Mouse (Mus musculus) right cerebral cortex, postnatal 14 days (tissue): ENCODE measurements at regions not wholly inside any gene's neighbourhood (a gene's known extent, or its start where the extent isn't known, plus 50 kb on each side); places are given as distances from the start of the nearest gene placed in this dataset.

Experiments
- DNase-seq: peaks from one replicate; pipeline ENCODE4 v3.0.0; 2022

DNA sequence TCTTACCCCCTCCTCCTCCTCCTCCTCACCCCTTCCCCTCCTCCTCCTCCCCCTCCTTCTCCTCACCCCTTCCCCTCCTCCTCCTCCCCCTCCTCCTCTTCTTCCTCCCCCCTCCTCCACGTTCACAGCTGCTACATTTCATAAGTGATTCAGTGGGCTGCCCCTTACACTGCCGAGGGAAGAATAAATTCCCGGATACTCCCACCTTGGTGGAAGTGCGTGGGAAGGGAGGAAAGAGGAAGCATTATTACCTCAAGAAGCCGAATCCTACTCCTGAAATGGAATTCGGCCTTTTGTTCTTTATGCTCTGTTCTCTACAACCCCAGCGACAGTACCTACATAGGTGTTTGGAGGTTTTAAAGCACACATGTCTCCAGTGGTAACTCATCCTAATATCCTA is 256.1 kb downstream of the Cd83 start:
- no peak for DNase-seq

DNA sequence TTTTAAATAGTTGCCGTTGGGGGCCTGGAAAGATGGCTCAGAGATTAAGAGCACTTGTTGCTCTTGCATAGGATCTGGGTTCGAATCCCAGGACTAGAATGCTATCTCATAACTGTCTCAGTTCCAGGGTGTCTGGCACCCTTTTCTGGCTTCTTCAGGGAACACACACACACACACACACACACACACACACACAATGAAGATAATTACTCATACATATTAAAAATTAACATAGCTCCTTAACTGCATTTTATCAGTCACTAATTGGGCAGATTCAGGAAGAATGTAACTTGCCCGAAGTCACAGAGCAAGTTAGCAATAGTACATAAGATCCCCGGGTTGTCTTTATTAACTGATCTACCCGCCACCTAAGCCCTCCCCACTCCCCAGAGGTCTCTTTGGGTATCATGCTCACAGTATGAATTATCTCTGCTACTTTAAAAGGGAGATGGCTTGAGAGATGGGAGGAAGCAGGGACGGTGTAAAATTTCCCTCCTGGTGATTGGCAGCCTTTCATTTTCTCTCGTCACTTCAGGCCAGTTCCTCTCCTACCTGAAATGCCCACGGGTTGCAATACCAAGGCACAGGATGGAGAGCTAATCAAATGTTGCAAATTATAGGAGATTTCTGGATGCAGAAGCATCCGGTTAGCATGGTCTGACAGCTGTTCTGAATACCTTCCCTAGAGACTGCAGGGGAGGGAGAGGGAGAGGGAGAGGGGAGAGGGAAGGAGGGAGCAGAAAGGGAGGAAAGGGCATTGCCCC is 258.3 kb downstream of the Cd83 start:
- no peak for DNase-seq

DNA sequence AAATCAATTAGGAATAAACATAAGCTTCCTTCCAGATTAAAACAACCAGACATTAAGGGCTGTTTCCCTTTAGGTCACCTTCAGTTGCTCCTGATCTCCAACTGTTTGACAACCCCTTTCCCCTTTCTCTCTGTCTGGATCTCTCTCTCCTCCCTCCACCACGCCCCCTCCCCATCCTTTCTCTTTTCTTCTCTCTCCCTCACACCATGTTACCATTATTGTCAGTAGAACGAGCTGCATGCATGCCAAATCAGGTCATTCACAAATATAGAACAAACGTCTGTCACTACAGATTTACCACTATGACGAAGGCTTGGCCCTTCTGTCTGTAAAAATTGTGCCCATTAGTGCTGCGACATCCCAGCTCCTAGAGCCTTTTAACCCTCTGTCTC is 258.9 kb downstream of the Cd83 start:
- DNase-seq: no peak

DNA sequence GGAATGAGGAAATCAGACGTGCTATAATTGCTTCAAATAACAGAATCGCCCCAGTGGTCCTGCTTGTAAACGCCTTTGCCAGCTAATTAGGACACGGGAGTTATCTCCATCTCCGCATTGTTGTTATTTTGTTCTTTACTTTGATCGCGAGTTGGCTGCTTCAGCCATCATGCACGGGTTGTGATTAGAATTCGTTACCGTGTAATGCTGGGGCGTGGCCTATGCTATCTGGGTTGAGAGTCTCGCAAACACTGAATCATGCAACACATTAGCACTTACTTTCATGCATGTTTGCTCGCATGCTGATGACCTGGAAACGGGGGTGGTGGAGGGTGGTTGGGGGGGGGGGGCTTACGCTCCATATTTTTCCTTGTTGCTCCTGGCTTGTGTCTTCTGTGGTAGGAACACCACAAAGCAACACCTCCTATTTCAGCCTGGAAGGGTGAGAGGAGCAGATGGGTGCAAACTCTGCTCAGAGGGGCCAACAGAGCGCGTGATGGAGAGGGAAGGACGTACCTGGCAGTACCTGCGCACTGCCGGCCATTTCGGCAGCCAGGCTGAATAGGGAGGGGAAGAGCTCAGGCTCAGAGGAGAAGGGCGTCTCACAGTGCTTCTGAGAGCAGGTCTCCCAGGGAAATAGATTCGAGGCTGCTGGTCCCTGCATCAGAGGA is 260.1 kb downstream of the Cd83 start:
- no peak for DNase-seq

DNA sequence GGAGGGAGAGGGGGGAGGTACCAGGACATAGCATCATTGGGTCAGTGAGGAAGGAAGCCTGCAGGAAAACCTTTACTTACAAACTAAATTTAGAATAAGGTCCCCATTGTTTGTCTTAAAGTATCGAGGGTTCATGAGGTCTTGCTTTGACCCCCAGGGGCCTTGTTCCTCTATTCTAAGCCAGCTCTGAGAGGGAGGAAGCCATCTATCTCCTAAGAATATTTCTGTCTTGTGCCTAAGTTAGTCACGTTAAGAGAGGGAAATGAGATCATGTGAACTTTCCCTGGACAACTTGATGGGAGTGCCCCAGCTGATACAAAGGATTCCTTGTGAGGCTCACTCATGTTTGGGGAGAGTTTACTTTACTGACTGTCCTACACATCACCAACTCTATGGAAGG is 261.9 kb downstream of the Cd83 start:
- no peak for DNase-seq

DNA sequence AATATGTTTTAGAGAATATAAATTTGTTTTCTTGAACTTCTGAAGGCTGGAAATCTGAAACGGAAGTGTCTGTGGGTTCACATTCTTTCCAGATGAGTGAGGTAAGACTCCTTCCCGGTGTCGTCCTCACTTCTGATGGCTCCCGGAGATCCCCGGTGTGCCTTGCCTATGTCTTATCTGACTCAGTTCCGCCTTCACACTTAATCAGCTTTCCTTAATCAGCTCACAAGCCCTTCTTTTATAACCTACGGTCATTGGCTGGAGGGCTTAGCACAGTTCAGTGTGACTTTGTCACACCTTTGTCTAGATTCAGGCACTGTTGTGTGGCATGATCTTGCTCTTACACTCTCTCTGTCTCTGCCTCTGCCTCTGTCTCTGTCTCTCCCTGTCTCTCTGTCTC is 269.6 kb downstream of the Cd83 start:
- DNase-seq: no peak

DNA sequence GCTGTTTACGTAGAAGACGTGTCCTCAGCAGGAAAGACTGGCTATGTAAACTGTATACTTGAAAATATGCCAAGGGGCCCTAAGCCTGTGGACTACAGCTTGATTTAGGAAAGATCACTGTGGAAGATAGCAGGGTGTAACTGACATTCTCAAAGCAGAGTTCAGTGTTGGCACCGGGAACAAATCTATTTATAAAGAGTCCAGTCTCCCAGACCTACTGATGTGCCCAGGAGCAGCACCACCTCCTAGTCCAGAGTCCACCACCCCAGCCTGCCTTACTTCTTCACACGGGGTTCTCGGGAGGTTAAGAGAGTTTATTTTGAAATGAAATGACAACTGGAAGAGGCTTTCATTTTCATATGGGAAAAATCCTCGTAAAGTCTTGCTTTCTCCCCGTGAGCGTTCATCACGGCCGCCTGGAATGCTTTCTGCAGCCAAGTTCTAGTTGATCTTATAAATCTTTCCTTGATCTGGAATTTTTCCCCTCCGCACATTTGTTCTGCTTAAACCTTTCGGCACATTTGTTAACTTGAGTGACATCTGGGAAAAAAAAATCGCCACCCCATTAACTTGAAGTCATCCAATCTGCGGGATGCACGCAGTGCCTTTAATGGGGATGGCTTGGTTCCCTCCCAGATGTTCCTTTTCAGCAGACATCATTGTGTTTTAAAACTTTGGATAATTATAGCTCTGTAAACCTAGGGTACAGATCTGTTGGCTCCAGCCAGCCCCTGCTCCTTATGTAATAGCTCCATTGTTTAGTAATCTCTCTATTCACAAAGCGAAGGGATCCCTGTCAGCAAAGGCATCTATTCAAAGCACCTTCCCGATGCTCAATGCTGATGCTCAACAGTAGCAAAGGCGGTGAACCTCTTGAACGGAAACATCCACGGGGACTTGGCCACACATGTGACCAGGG is 271.3 kb downstream of the Cd83 start:
- DNase-seq: no peak

DNA sequence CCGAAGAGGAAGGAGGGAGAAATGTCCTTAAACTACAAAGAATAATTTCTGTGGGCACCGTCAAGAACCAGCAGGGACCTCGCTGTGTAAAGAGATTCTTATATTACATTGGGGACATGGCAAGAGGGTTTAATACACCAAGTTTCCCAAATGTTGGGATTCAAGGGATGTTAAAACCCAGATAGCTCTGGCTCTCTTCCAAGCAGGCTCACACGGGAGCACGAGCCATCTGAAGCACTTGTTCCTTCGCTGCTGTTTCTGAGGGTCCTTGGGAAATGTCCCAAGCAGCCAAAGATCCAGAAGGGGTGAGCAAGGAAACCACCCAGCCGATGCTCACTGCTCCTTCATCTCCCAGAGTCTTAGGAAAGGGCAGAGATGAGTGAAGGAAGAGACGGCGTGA is 272.1 kb downstream of the Cd83 start:
- DNase-seq: no peak

DNA sequence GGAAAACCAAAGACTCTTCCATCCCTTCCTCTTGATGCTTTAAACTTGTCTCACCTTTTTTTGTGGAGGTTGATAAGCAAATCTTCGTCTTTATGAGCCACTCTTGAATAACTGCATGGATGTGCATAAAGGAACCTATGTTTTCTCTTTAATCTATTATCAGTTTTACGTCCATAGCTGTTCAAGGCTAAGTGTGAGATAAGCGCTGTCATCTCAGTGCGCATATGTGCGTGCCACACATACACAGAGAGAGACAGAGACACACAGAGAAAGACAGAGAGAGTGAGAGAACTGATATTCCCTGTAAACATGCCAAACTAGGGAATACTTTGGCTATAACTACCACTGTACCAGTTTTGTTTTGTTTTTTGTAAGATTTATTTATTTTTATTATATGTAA is 273.0 kb downstream of the Cd83 start:
- DNase-seq: no peak

DNA sequence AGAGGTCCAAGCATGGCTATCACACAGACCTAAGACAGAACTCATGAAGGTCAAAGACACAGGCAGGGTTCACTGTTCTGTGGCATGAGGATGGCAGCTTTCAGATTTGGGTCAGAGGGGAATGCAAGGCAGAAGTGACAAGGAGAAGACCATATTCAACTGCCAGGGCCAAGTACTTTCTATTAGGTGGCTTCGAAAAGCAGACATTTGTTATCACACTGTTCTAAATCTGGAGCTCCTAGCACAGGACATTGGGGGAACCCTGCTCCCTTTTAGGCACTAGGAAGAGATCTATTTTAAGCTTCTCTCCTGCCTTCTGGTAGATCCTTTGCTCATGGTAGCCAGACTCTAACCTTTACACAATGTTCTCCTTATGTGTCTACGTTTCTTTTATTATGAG is 273.7 kb downstream of the Cd83 start:
- DNase-seq: no peak

DNA sequence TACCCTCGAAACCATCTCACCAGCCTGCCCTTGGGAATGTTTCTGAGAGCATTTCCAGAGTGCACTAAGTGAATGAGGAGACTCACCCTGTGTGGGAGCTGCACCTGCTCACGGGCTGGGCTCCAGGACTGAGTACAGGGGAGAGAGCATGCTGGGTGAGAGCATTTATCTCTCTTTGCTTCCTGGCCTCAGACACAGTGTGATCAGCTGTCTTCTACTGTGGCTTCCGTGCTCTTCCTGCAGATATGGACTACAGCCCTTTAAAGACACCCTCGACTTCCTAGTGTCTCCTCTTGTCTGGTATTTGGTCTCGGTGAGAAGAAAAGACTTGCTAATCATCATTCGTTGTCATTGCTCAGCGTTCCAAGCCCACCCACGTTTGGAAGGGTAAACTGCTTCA is 274.9 kb downstream of the Cd83 start:
- DNase-seq: no peak

DNA sequence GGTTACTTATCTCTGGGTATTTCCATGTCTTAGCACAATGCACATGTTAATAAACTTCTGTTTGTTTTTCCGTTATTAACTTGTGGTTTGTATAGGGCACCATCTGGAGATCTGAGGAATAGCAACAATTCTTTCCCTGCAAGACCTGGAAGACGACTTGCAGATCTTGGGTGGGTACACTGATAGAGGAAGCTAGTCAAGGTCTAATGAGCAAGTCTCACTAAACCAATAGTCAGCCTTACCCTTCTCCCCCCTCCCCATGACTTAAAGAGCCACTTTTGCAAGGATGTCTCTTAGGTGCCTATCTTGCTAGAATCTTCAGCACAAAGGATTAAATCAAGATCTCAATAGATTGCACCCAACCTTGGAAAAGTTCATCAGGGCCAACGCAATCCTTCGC is 276.7 kb downstream of the Cd83 start:
- no peak for DNase-seq

DNA sequence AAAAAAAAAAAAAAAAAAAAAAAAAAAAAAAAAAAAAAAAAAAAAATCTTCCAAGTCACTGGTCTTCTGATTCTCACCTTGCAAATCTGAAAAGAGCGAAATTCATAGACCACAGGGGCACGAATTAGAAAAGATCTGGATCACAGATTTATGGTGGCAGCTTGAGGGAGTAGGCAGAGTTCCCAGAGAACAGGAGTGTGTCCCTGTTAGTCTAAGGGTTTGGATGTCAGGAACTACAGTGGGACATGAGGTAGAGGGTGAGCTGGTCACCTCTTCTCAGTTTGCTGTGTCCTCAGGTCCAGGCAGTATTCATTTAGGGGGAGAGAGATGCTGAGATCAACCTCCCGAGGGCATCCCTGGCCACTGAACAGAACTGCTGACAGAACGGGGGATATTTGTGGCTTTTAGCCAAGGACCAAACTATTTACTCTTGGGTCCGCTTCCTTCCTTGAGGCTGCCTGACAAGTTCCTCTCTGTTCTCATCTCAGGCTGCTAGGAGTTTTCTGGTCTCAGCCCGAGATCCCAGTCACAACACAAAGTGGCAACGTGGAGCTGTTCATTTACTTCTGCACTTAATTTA is 277.2 kb downstream of the Cd83 start:
- no peak for DNase-seq

DNA sequence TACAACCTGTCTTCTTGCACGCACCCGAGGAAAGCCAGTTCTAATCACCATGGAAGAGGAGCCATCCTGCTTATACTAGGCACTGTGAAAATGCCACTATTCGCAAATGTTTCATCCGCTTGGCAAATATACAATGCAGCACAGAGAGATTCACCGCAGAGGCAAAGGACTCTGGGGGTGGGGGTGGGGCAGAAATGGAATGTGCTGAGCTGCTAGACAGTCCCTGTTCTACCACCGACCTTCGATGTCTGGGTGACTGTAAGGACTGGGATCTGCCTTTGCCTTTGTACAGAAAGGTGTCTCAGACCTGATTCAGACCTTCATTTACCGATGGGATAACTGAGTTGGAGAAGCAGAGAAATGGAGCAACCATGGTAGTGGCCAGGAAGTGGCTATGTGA is 278.7 kb downstream of the Cd83 start:
- no peak for DNase-seq

DNA sequence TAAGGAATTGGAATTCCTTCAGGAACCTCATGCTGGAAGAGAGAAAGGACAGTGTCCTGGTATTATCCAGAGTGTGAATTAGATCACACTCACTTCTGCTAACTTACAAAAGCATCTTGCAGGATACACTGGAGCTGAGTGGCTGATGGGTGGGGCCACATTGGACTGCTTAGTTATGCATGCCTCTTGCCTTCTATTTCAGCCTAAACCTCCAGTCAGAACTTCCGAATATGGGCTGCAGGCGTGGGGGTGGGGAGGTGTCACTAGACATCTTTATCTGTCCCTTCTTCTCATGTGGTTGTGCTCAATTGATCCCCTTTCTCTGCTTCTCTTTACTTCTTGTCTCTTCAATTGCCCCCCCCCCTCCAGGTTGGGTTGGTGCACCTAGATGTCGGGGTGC is 279.5 kb downstream of the Cd83 start:
- no peak for DNase-seq

DNA sequence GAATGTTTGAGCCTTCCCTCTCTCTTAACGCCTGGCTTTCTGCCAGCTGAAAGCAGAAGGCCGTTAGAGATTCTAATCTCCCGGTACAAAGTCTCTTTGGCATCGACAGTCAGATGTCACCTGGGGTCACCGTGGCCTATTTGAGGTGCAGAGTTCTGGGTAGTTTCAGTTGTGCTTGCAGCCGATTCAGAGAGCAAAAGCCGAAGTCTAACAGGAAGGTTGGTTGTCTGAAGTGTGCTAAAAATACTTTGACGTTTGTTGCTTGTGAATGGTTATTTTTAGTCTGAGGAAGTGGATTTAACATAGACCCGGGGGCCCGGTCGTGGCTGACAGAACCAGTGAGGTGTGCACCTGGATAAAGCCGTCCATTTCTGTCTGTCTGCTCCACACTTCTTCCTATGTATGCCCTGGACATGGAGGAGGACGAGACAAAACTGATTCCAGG is 281.2 kb downstream of the Cd83 start:
- no peak for DNase-seq

DNA sequence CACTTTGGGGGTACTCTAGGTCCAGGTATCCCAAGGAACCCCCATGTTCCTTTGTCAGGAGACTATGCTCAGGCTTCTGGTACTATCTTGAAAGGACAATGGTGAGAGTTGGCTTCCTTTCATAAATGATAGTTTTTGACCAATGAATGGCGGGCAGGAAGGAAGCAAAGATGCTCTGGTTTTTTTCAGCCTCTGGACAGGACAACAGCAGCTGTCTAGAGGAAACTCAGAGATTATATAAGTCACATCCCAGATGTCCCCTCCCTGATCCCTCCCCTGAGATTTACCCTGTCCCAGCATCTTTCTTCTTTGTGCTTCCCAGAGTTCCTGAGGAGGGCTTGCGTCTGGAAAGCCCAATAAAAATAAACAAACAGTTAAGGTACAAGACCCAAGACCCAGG is 282.7 kb downstream of the Cd83 start:
- no peak for DNase-seq

DNA sequence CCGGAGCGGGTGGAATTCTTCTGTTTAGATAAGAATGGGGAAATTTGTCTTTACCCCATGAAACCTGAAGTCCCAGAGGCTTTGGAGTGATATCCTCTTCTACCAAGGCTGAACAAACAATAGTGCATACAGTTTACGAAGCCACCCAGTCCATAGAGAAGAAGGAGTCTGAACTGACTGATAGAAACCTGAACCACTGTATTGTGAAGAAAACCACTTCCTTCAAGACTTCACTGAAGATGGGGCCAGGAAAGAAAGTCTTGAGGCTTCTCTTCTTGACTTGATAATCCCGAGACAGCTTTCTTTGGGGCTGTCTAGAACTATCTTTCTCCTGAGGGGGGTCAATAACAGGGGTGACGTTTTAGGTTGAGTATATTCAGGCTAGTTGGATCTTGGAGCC is 284.4 kb downstream of the Cd83 start:
- no peak for DNase-seq

DNA sequence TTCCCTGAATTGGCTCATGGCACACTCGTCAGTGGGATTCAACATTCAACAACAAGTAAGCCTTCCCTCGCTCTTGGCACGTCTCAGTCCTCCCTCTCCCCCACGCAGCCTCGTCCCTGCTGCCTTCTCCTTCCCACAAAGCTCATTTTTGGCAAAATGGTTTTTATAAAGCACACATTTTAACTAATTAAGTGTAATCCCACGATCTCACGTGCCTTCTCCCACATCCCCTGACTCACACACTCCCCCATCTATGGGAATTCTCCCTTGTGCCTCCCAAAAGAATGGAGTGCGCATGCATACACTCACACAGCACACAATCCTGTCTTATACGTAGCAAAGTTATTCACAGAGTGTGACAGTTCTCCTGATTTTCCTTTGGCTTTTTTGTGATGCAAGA is 288.5 kb downstream of the Cd83 start:
- peak; percentile 50 for DNase-seq

DNA sequence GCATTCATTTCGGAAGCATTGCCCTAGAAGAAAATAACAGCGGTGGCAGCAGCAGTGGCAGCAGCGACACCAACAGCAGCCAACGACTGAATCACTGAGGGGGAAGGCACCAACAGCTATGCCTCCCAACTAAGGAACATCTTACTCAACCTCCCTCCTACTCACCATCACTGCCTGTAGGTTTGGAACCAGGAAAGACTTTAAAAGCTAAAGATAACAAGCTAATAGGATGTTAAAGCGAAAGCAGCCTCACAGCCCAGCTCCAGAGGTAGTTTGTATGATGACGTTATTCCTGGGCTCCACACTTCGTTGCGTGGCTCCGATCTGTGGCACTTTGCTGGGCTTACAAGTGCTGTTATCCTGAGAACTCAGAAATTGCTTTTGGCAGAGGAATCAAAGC is 289.6 kb downstream of the Cd83 start:
- no peak for DNase-seq

DNA sequence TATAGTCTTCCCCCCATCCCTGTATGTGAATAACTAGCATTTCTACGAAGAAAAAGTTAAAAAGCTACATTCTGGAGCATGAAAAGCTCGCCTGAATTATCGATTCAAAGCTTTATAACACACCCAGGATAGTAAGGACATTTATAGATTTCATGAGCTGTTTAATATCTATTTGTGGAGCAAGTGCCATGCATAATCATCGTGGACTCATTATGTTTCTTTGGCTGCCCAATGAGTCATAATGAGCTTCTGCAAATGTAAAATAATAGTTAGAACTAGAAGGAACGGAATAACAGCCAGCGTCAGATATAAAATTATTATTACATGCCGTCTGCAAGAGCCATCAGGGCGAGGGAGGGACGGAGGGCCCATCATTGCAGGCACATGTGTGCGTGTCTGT is 292.4 kb downstream of the Cd83 start:
- no peak for DNase-seq

DNA sequence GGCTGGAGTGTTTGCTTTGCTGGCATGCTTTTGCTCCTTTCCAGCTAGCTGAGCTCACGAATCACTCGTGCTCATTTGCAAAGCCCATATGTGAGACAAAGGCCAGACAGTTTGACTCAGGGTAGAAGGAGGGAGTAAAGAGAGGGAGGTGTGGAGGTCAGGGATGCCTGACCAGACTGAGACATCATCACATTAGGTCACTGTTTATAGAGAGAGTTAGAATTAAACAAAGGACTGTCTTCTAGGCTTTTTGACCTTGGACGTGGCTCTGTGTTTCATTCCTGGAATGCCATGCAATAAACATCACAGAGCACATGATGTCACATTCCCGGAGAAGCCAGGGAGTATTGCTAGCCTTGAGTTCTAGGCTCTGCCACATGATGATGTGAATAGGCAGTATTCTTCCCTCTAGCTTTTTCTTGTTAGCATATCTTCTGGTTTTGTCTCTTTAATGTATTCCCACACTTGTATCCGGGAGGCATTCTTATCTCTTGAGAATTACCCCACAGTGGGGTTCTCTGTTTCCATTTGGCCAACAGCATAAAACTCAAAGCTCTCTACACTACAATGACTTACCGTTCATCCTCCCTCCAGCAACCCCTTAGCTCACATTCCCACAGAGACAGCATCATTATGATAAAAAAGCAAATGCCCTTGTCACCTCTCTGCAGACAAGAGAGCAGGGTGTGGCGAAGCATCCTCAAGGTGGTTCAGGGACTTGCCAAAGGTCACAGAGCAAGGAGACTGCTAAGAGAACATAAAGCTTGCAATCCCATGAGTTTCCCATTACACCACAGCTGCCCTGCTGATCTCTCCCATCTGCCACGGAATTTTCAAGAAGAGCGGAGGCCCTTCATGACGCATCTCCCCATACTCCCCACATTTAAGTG is 301.3 kb downstream of the Cd83 start:
- DNase-seq: no peak
